Mouse (Mus musculus): Measurements from ENCODE around the gene Tbc1d10a.
"Not testable (repeated sequence)": the region's sequence is repeated elsewhere in the genome, so short reads cannot be mapped to it uniquely, and the experiment has no call there.

Tbc1d10a gene

GRCm38 (mm10) chr11:4184251-4184952 is 2.2 kb upstream of the Tbc1d10a start:
- DNase-seq: no peak

GRCm38 (mm10) chr11:4185480-4185879 is 1.1 kb upstream of the Tbc1d10a start:
- not testable (repeated sequence) for DNase-seq

GRCm38 (mm10) chr11:4187318-4187700 is 720 bp downstream of the Tbc1d10a start:
- peak; percentile 52 for DNase-seq

GRCm38 (mm10) chr11:4189182-4189581 is 2.6 kb downstream of the Tbc1d10a start:
- DNase-seq: no peak

- no peak for DNase-seq
Observed at GRCm38 (mm10) chr11:4190677-4191076, 4.1 kb downstream of the Tbc1d10a start.

- DNase-seq: no peak
Observed at GRCm38 (mm10) chr11:4192757-4193156, 6.2 kb downstream of the Tbc1d10a start.

- no peak for DNase-seq
Observed at GRCm38 (mm10) chr11:4193420-4193819, 6.8 kb downstream of the Tbc1d10a start.

GRCm38 (mm10) chr11:4195597-4196031 is 9.0 kb downstream of the Tbc1d10a start:
- DNase-seq: no peak

GRCm38 (mm10) chr11:4196636-4197035 is 10.0 kb downstream of the Tbc1d10a start:
- no peak for DNase-seq

GRCm38 (mm10) chr11:4197691-4198090 is 11.1 kb downstream of the Tbc1d10a start:
- no peak for DNase-seq

- no peak for DNase-seq
Observed at GRCm38 (mm10) chr11:4201981-4202700, 15.6 kb downstream of the Tbc1d10a start.

GRCm38 (mm10) chr11:4202995-4203704 is 16.6 kb downstream of the Tbc1d10a start:
- DNase-seq: no peak

- DNase-seq: no peak
Observed at GRCm38 (mm10) chr11:4203705-4204074, 17.1 kb downstream of the Tbc1d10a start.

GRCm38 (mm10) chr11:4205097-4205655 is 18.6 kb downstream of the Tbc1d10a start:
- DNase-seq: no peak

- no peak for DNase-seq
Observed at GRCm38 (mm10) chr11:4205951-4206350, 19.4 kb downstream of the Tbc1d10a start.

- no peak for DNase-seq
Observed at GRCm38 (mm10) chr11:4206563-4206962, 20.0 kb downstream of the Tbc1d10a start.

GRCm38 (mm10) chr11:4207655-4208054 is 21.1 kb downstream of the Tbc1d10a start:
- DNase-seq: no peak

- DNase-seq: no peak
Observed at GRCm38 (mm10) chr11:4209556-4209955, 23.0 kb downstream of the Tbc1d10a start.

GRCm38 (mm10) chr11:4210786-4211185 is 24.2 kb downstream of the Tbc1d10a start:
- DNase-seq: no peak

GRCm38 (mm10) chr11:4213107-4213506 is 26.5 kb downstream of the Tbc1d10a start:
- no peak for DNase-seq

GRCm38 (mm10) chr11:4214572-4214971 is 28.0 kb downstream of the Tbc1d10a start:
- DNase-seq: no peak

GRCm38 (mm10) chr11:4215061-4215460 is 28.5 kb downstream of the Tbc1d10a start:
- DNase-seq: no peak

GRCm38 (mm10) chr11:4216248-4217000 is 29.8 kb downstream of the Tbc1d10a start:
- DNase-seq: no peak
